Mouse (Mus musculus) bone marrow macrophage, adult 2 months (primary cell): ENCODE data around the gene Ikbip. TPM values are rescaled to one million over a fixed set of nuclear protein-coding genes. Genes with fewer than 3 reads are reported as not detected.

Experiments
- H3K27ac ChIP-seq: 2 replicates; pipeline ENCODE4 v1.5.1; 2012; ENCODE audit warnings: low read depth, low read length; ENCODE audit not compliant: insufficient read depth
- H3K4me1 ChIP-seq: 2 replicates; pipeline ENCODE4 v1.6.1; 2012; ENCODE audit warnings: low read length; ENCODE audit not compliant: control insufficient read depth, insufficient read depth
- H3K4me3 ChIP-seq: 2 replicates; pipeline ENCODE4 v1.5.1; 2012; ENCODE audit warnings: mild to moderate bottlenecking, low read length, moderate library complexity; ENCODE audit not compliant: insufficient read depth
- CTCF ChIP-seq: IDR thresholded peaks from 2 replicates; pipeline ENCODE4 v1.5.1; 2012; ENCODE audit warnings: low read depth, mild to moderate bottlenecking, low read length, moderate library complexity
- POLR2A ChIP-seq: IDR thresholded peaks from 2 replicates; pipeline ENCODE4 v1.6.1; 2012; ENCODE audit warnings: mild to moderate bottlenecking, low read depth, low read length, borderline replicate concordance
- polyA plus RNA-seq: library from polyadenylated mRNA; stranded (reverse); fragments of >200 nt; gene quantifications from 2 replicates; pipeline ENCODE4 v1.2.4, GENCODE M21; 2012; ENCODE audit not compliant: missing spikeins, insufficient read depth, insufficient read length

Ikbip gene
- polyA plus RNA-seq, 1 experiment, result 20.4 TPM

- Histone ChIP-seq H3K4me1 (peaks cover 8% of the 10 kb centered on the region), H3K4me3 (no peak overlapping the region), H3K27ac (no peak overlapping the region)
- TF ChIP-seq CTCF (no peak), POLR2A (no peak)
These were observed 48.1 kb downstream of the Ikbip start for GRCm38 (mm10) chr10:91130792-91131191.

DNA sequence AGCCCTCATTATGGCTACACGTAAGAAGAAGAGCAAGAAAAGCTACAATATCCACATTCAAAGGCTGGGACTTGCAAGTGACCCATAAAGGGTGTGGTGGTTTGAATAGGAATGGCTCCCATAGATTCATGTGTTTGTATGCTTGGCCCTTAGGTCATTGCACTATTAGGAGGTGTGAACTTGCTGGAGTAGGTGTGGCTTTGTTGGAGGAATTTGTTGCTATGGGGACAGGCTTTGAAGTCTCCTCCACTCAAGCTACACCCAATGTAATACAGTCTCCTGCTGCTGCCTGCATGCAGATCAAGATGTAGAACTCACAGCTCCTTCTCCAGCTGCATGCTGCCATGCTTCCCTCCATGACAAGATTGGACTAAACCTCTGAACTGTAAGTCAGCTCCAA, 48.8 kb downstream of the Ikbip start:
- Histone ChIP-seq H3K4me3 (no peak overlapping the region), H3K4me1 (peaks cover 8% of the 10 kb centered on the region), H3K27ac (no peak overlapping the region)
- TF ChIP-seq POLR2A (no peak), CTCF (no peak)

- Histone ChIP-seq H3K4me1 (peaks cover 22% of the 10 kb centered on the region), H3K4me3 (no peak overlapping the region), H3K27ac (no peak overlapping the region)
- TF ChIP-seq CTCF (no peak), POLR2A (no peak)
These were observed 52.7 kb downstream of the Ikbip start for GRCm38 (mm10) chr10:91135302-91135972.

GRCm38 (mm10) chr10:91137400-91137799, 54.7 kb downstream of the Ikbip start:
- TF ChIP-seq POLR2A (0 out of 2 replicates have a peak, but pooled peaks have one; percentile 8), CTCF (no peak)
- Histone ChIP-seq H3K27ac (peak overlapping the region; percentile 100), H3K4me1 (peaks cover 24% of the 10 kb centered on the region), H3K4me3 (peak overlapping the region; percentile 63)

- TF ChIP-seq CTCF, result no peak
- TF ChIP-seq POLR2A, result no peak
- peak overlapping the region; percentile 100 for H3K27ac ChIP-seq
- peaks cover 24% of the 10 kb centered on the region for H3K4me1 ChIP-seq
- no peak overlapping the region for H3K4me3 ChIP-seq
These were observed 55.6 kb downstream of the Ikbip start for GRCm38 (mm10) chr10:91138317-91138716.

- TF ChIP-seq POLR2A, result no peak
- TF ChIP-seq CTCF, result no peak
- Histone ChIP-seq H3K4me1 (peaks cover 24% of the 10 kb centered on the region), H3K27ac (peak overlapping the region; percentile 100), H3K4me3 (no peak overlapping the region)
These were observed 56.5 kb downstream of the Ikbip start for GRCm38 (mm10) chr10:91139148-91139766.

DNA sequence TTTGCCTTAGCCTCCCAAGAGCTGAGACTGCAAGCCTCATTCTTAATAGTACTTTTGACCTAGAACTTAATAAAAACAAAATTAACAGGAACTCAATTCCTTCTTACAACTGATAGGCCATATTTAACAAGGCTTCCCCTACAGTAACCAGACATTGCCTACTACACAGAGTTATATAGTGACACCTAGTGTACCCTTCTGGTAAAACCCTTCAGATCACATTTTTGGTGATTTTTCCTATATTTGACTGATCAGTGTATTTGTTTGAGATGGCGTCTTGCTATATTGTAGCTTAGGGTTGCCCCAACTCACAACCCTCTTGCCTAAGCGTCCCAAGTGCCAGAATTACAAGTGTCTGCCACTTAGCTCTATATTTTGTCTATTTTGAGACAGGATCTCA, 58.8 kb downstream of the Ikbip start:
- Histone ChIP-seq H3K4me3 (no peak overlapping the region), H3K27ac (0 out of 2 replicates have a peak overlapping the region, but pooled peaks have one; percentile 3), H3K4me1 (peaks cover 24% of the 10 kb centered on the region)
- TF ChIP-seq CTCF (no peak), POLR2A (no peak)

- no peak for TF ChIP-seq POLR2A
- no peak for TF ChIP-seq CTCF
These were observed 60.0 kb downstream of the Ikbip start for GRCm38 (mm10) chr10:91142654-91143191.

DNA sequence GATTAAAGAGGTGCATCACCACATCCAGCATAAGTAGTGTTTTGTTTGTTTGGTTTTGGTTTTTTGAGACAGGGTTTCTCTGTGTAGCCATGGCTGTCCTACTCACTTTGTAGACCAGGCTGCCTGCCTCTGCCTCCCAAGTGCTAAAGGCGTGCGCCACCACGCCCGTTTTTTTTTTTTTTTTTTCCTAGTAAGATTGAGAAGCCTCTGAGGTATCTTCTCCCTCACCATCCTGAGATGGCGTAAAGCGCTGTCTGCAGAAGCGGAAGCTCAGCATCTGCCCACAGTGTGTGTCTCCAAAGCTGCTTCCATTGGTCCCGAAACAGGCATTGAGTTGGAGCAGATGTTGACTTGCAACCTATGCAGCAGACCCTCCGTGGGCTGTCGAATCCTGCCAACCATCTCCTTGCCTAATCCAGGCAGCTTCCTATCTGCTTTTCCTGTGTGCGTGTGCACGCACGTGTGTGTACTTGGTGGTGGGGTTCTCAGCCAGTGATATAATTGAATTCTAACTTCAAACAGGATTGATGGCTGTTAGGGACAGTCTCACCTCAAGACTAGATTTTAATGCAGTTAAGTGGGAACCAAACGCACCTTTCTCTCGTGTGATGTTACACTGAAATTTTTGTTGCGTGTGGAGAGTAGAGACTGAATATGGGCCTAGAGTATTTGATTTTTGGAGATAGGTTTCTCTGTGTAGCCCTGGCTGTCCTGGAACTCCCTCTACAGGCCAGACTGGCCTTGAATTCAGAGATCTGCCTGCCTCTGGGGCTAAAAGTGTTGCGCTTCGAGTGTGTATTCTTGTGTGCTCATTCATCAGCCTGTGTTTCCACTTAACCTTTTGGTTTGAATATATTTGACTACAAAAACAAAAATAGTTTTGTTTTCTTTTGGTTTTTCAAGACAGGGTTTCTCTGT, 60.8 kb downstream of the Ikbip start:
- TF ChIP-seq CTCF, result no peak
- no peak for TF ChIP-seq POLR2A

More at GRCm38 (mm10) chr10:91142654-91143191, 60.0 kb downstream of the Ikbip start:
- Histone ChIP-seq H3K4me1 (peaks cover 21% of the 10 kb centered on the region), H3K27ac (no peak overlapping the region), H3K4me3 (no peak overlapping the region)

More for the DNA sequence above, 60.8 kb downstream of the Ikbip start:
- H3K4me1 ChIP-seq, result peaks cover 20% of the 10 kb centered on the region
- H3K27ac ChIP-seq, result no peak overlapping the region
- H3K4me3 ChIP-seq, result no peak overlapping the region
